Mouse (Mus musculus): ENCODE data around the gene Rapgef2. TPM values are rescaled to one million over a fixed set of nuclear protein-coding genes. Genes with fewer than 3 reads are reported as not detected.
"Not testable (repeated sequence)": the region's sequence is repeated elsewhere in the genome, so short reads cannot be mapped to it uniquely, and the experiment has no call there.

Rapgef2 gene
- polyA plus RNA-seq, 1 experiment from 2014 or later: 9.1 TPM

DNA sequence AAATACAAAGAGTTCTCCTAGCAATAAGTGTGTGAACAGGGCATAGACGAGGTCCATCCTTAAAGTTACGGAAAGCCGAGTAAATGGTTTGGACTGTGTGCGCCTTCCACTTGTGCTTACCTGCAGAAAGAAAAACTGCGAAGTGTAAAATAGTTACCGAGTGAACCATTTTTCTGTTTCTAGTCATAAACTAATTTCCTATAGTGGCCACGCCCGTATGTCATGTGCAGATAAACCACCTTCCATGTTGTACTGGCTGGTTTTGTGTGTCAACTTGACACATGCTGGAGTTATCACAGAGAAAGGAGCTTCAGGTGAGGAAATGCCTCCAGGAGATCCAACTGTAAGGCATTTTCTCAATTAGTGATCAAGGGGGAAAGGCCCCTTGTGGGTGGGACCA, 115.2 kb downstream of the Rapgef2 start:
- H3K27me3 ChIP-seq; H3K4me1 ChIP-seq; H3K9ac ChIP-seq; H3K9me3 ChIP-seq; H3K4me2 ChIP-seq; H3K27ac ChIP-seq; ATAC-seq (ENCODE audit: low FRiP score); H3K4me3 ChIP-seq (replicated peaks): not testable (repeated sequence)
- WGBS: 93% methylated on average over 8 of the region's 8 CpGs
- H3K36me3 ChIP-seq (replicated peaks): peaks cover 13% of the 10 kb centered on the region; the same call in 1 of the 2 replicates

DNA sequence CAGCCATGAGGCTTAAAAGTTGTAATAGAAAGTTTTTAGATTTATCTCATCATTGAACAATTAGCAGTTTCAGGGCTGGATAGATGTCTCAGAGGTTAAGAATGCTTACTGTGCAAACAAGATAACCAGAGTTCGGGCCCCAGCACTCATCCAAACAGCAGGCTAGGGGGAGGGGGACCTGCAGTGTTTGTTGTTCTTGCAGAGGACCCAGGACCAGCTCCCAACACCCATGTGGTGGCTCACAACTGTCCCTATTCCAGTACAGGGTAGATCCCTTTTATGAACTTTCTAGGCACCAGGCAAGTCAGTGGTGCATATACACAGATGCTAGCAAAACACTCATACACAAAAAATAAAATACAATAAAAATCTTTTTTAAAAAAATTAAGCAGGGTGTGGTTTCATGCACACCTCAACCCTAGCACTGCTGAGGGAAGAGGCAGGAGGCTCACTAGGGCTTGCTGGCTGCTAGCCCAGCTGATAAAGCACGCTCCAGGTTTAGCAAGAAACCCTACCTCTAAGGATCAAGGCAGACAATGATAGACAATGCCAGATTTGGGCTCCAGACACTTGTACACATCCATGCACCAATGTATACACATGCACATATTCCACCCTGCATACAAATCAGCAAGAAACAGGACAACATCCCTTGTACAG, 118.0 kb downstream of the Rapgef2 start:
- Histone ChIP-seq H3K27me3 (no peaks in the 10 kb centered on the region), H3K4me1 (no peaks in the 10 kb centered on the region), H3K9me3 (no peaks in the 10 kb centered on the region), H3K9ac (no peak overlapping the region), H3K27ac (no peak overlapping the region), H3K4me2 (no peak overlapping the region), H3K4me3 (replicated peaks) (no peak overlapping the region), H3K36me3 (replicated peaks) (peaks cover 13% of the 10 kb centered on the region; the same call in 1 of the 2 replicates)
- ATAC-seq (ENCODE audit: low FRiP score): no peak
- 77% methylated on average over 2 of the region's 2 CpGs for WGBS

- Histone ChIP-seq H3K27ac (no peak overlapping the region), H3K36me3 (replicated peaks) (peaks cover 11% of the 10 kb centered on the region; the same call in 1 of the 2 replicates), H3K9ac (no peak overlapping the region), H3K4me2 (no peak overlapping the region), H3K9me3 (no peaks in the 10 kb centered on the region), H3K4me1 (no peaks in the 10 kb centered on the region), H3K27me3 (no peaks in the 10 kb centered on the region), H3K4me3 (replicated peaks) (no peak overlapping the region)
- no peak for ATAC-seq (ENCODE audit: low FRiP score)
- WGBS: 84% methylated on average over 2 of the region's 2 CpGs
These were observed 118.7 kb downstream of the Rapgef2 start for GRCm38 (mm10) chr3:79167586-79167985.

GRCm38 (mm10) chr3:79161834-79162401, 124.4 kb downstream of the Rapgef2 start:
- H3K4me3 ChIP-seq (replicated peaks): no peak overlapping the region
- peaks cover 14% of the 10 kb centered on the region for H3K4me1 ChIP-seq
- no peak overlapping the region for H3K4me2 ChIP-seq
- H3K27ac ChIP-seq: peak overlapping the region; percentile 54
- H3K27me3 ChIP-seq: no peaks in the 10 kb centered on the region
- H3K36me3 ChIP-seq (replicated peaks): no peaks in the 10 kb centered on the region
- peak; percentile 27; the same call in 1 of the 2 replicates for ATAC-seq (ENCODE audit: low FRiP score)
- 56% methylated on average over 6 of the region's 6 CpGs for WGBS
- H3K9ac ChIP-seq: no peak overlapping the region
- no peaks in the 10 kb centered on the region for H3K9me3 ChIP-seq

GRCm38 (mm10) chr3:79161093-79161723, 125.1 kb downstream of the Rapgef2 start:
- H3K4me2 ChIP-seq: no peak overlapping the region
- no peak overlapping the region for H3K4me3 ChIP-seq (replicated peaks)
- H3K27me3 ChIP-seq: no peaks in the 10 kb centered on the region
- peaks cover 14% of the 10 kb centered on the region for H3K4me1 ChIP-seq
- WGBS: 60% methylated on average over 6 of the region's 6 CpGs
- H3K36me3 ChIP-seq (replicated peaks): no peaks in the 10 kb centered on the region
- ATAC-seq (ENCODE audit: low FRiP score): peak; percentile 82
- H3K9ac ChIP-seq: no peak overlapping the region
- H3K27ac ChIP-seq: peak overlapping the region; percentile 38; the same call in 1 of the 2 replicates
- H3K9me3 ChIP-seq: no peaks in the 10 kb centered on the region

DNA sequence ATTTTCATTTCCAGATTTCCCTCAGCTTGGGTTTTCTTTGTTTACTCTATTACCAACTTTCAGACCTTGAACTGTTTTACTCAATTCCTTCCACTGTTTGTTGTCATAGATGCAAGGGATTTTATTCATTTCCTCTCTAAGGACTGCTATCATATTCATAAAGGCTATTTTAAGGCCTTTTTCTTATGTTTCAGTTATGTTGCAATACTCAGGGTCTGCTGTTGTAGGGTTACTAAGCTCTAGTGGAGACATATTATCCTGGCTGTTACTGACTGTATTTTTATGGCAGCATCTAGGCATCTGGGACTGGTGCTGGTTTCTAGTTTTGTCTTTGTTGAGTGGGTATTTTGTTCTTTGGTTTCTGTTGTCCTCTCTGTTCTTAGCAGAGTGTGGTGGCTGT, 128.1 kb downstream of the Rapgef2 start:
- no peak overlapping the region for H3K9ac ChIP-seq
- no peaks in the 10 kb centered on the region for H3K27me3 ChIP-seq
- no peak overlapping the region for H3K4me3 ChIP-seq (replicated peaks)
- peaks cover 14% of the 10 kb centered on the region for H3K4me1 ChIP-seq
- H3K27ac ChIP-seq: no peak overlapping the region
- no peaks in the 10 kb centered on the region for H3K9me3 ChIP-seq
- H3K36me3 ChIP-seq (replicated peaks): no peaks in the 10 kb centered on the region
- no peak overlapping the region for H3K4me2 ChIP-seq
- ATAC-seq (ENCODE audit: low FRiP score): no peak

GRCm38 (mm10) chr3:79153039-79153487, 133.3 kb downstream of the Rapgef2 start:
- no peak overlapping the region for H3K27ac ChIP-seq
- no peaks in the 10 kb centered on the region for H3K36me3 ChIP-seq (replicated peaks)
- H3K4me1 ChIP-seq: no peaks in the 10 kb centered on the region; the same call in 1 of the 2 replicates
- H3K4me3 ChIP-seq (replicated peaks): no peak overlapping the region
- H3K9me3 ChIP-seq: no peaks in the 10 kb centered on the region
- 69% methylated on average over 5 of the region's 5 CpGs for WGBS
- H3K9ac ChIP-seq: no peak overlapping the region
- H3K27me3 ChIP-seq: no peaks in the 10 kb centered on the region
- ATAC-seq (ENCODE audit: low FRiP score): no peak
- H3K4me2 ChIP-seq: no peak overlapping the region

DNA sequence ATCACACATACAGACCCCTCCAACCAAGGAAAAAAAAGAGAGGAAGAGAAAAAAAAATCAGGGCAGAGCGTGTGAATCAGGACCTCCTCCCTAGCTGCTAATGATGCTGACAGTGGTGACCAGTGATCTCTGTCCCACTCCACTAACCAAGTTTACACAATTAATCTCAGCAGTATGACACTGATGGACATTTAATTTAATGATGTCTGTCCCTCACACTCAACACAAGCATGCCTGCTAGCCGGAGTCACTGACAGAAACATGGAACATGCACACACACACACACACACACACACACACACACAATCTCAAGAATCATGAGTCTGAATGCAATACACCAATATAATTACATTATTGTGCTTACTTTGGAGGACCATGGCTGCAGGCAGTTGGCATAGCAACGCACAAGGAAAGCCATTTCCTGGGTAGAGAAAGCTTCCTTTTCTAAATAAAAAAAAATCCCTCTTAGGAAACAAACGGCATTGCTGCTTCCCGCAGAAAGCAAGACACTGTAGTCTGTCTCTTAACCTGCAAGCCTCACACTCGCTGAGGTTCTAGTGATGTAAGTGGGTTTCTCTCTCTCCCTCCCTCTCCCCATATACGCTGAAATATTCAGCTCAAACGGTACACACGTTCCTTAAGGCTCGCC, 140.8 kb downstream of the Rapgef2 start:
- Histone ChIP-seq H3K36me3 (replicated peaks) (no peaks in the 10 kb centered on the region), H3K4me3 (replicated peaks) (peak overlapping the region; percentile 29), H3K9ac (peak overlapping the region; percentile 55), H3K27me3 (no peaks in the 10 kb centered on the region), H3K9me3 (no peaks in the 10 kb centered on the region), H3K27ac (peak overlapping the region; percentile 86), H3K4me1 (peaks cover 25% of the 10 kb centered on the region), H3K4me2 (peak overlapping the region; percentile 55)
- ATAC-seq (ENCODE audit: low FRiP score): peak; percentile 76
- 12% methylated on average over 10 of the region's 10 CpGs for WGBS

DNA sequence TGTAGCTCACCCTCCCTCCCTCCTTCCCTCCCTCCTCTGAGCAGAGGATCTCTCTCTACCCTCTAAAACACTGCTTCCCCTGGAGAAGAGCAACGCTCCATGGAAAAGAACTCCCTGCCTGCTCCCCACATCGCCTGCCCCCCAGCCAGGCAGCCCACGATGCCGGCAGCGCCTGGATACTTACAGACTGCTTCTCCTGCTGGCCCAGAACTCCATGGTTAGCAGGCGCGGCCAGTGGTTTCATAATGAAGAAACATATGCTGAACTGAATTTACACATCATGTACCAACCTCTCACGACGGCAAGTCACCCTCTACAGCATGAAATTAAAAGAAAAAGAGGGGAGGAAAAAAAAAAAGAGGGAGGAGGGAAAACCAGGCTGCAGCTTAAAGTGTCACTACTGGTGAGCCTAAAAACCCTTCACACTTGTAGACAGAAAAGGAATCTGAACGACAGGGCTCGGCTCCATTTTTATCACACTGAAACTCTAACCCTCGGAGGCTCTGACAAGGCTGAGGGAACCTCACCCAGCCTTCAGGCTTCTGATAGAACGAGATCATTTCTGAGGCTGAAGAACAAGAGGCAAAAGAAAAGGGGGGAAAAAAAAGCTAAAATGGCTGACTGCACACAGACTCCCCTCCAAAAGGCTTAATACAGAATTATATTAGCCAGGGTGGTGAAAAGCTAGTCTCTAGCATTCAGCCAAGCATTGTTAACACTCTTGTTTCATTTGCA, 141.5 kb downstream of the Rapgef2 start:
- no peaks in the 10 kb centered on the region for H3K36me3 ChIP-seq (replicated peaks)
- H3K27ac ChIP-seq: peak overlapping the region; percentile 86
- H3K4me2 ChIP-seq: peak overlapping the region; percentile 55
- H3K4me3 ChIP-seq (replicated peaks): peak overlapping the region; percentile 29
- ATAC-seq (ENCODE audit: low FRiP score): peak; percentile 45
- H3K4me1 ChIP-seq: peaks cover 25% of the 10 kb centered on the region
- no peaks in the 10 kb centered on the region for H3K9me3 ChIP-seq
- H3K9ac ChIP-seq: peak overlapping the region; percentile 55
- WGBS: 16% methylated on average over 13 of the region's 13 CpGs
- H3K27me3 ChIP-seq: no peaks in the 10 kb centered on the region

GRCm38 (mm10) chr3:79144085-79144484, 142.2 kb downstream of the Rapgef2 start:
- Histone ChIP-seq H3K4me1 (peaks cover 30% of the 10 kb centered on the region), H3K36me3 (replicated peaks) (no peaks in the 10 kb centered on the region), H3K4me2 (peak overlapping the region; percentile 55), H3K27me3 (no peaks in the 10 kb centered on the region), H3K27ac (no peak overlapping the region), H3K9ac (no peak overlapping the region), H3K4me3 (replicated peaks) (peak overlapping the region; percentile 4; the same call in 1 of the 2 replicates), H3K9me3 (no peaks in the 10 kb centered on the region)
- peak; percentile 9; the same call in 1 of the 2 replicates for ATAC-seq (ENCODE audit: low FRiP score)
- 46% methylated on average over 6 of the region's 6 CpGs for WGBS

DNA sequence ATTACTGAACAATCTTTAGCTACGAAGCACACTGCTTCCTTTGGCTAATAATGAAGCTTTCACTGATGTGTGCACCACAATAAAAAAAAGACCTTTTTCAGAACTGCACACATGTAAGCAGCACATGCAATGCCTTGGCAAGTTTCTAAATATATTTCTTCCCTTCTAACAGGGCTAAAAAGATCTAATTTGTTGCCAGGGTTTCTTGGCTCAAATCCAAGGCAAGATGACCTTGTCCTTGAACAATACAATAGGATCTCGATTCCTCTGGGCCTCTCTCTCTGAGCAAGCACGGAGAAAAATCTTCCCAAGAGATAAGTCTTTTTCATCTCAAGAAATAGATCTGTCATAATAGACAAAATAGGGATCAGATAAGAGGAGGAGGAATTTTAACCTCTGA, 147.1 kb downstream of the Rapgef2 start:
- Histone ChIP-seq H3K9ac (no peak overlapping the region), H3K27me3 (no peaks in the 10 kb centered on the region), H3K4me3 (replicated peaks) (no peak overlapping the region), H3K4me1 (peaks cover 8% of the 10 kb centered on the region), H3K4me2 (no peak overlapping the region), H3K36me3 (replicated peaks) (no peaks in the 10 kb centered on the region), H3K27ac (0 out of 2 replicates have a peak overlapping the region, but pooled peaks have one; percentile 1), H3K9me3 (no peaks in the 10 kb centered on the region)
- peak; percentile 44; the same call in 1 of the 2 replicates for ATAC-seq (ENCODE audit: low FRiP score)
- WGBS: 35% methylated on average over 3 of the region's 3 CpGs

DNA sequence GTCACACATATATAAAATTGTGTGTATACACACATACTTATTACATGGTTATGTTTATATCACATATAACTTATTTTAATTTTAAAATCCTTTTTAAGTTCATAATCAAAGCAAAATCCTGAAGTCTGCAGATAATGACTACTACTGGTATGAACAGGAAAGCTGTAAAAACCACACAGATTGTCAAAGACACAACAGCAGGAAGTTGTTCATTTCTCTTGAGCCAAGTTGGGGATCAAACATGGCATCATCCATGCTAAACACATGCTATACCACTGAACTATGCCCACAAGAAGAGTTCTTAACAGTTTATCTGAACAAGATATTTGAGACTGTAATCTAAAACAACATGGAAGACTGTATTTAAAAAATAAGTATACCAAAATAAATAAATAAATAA, 147.7 kb downstream of the Rapgef2 start:
- H3K4me3 ChIP-seq (replicated peaks): no peak overlapping the region
- H3K36me3 ChIP-seq (replicated peaks): no peaks in the 10 kb centered on the region
- ATAC-seq (ENCODE audit: low FRiP score): no peak

More for the DNA sequence above, 147.7 kb downstream of the Rapgef2 start:
- no peak overlapping the region for H3K27ac ChIP-seq
- no peak overlapping the region for H3K9ac ChIP-seq
- no peaks in the 10 kb centered on the region for H3K9me3 ChIP-seq
- H3K4me2 ChIP-seq: no peak overlapping the region
- no peaks in the 10 kb centered on the region for H3K27me3 ChIP-seq
- peaks cover 5% of the 10 kb centered on the region; the same call in 1 of the 2 replicates for H3K4me1 ChIP-seq

Data from forebrain, embryonic 12.5 days (tissue).